Mouse (Mus musculus) intestine, embryonic 15.5 days (tissue): Measurements from ENCODE around the gene Diras1. TPM values are rescaled to one million over a fixed set of nuclear protein-coding genes. Genes with fewer than 3 reads are reported as not detected.
A peak's percentile ranks its signal among the peaks of the same experiment; 100 is the strongest.
"Not testable (repeated sequence)": the region's sequence is repeated elsewhere in the genome, so short reads cannot be mapped to it uniquely, and the experiment has no call there.

Experiments
- ATAC-seq: fragments of 200-750 bp; cut with Nextera tagmentation; 2 replicates; pipeline ENCODE4 v1.8.0; 2017; ENCODE audit warnings: moderate TSS enrichment, moderate library complexity
- H3K27ac ChIP-seq: fragments of 300-500 bp; sonication (generic); 2 replicates; pipeline ENCODE4 v1.5.1; 2015; ENCODE audit warnings: mild to moderate bottlenecking, inconsistent platforms
- H3K27me3 ChIP-seq: fragments of 300-500 bp; sonication (generic); replicated peaks from 2 replicates; pipeline ENCODE4 v1.6.1; 2015; ENCODE audit warnings: inconsistent platforms
- H3K36me3 ChIP-seq: fragments of 300-500 bp; sonication (generic); 2 replicates; pipeline ENCODE4 v1.6.1; 2015; ENCODE audit warnings: inconsistent platforms
- H3K4me1 ChIP-seq: fragments of 300-500 bp; sonication (generic); replicated peaks from 2 replicates; pipeline ENCODE4 v1.6.1; 2015; ENCODE audit warnings: inconsistent platforms
- H3K4me2 ChIP-seq: fragments of 300-500 bp; sonication (generic); replicated peaks from 2 replicates; pipeline ENCODE4 v1.6.1; 2015; ENCODE audit warnings: mild to moderate bottlenecking, inconsistent platforms
- H3K4me3 ChIP-seq: fragments of 300-500 bp; sonication (generic); replicated peaks from 2 replicates; pipeline ENCODE4 v1.5.1; 2015; ENCODE audit warnings: inconsistent platforms
- H3K9ac ChIP-seq: fragments of 300-500 bp; sonication (generic); 2 replicates; pipeline ENCODE4 v1.6.1; 2015; ENCODE audit warnings: inconsistent platforms
- H3K9me3 ChIP-seq: fragments of 300-500 bp; sonication (generic); 2 replicates; pipeline ENCODE4 v1.6.1; 2016; ENCODE audit warnings: inconsistent platforms
- WGBS: fragments of 180-500 bp; shearing (Covaris S2); methylation state at CpG from one replicate; pipeline ENCODE4 v1.1.7; 2015; 5-methylcytosine and 5-hydroxymethylcytosine counted together
- polyA plus RNA-seq: library from polyadenylated mRNA; unstranded; fragments of >200 nt; fragmentation: Nextera tagmentation; extraction: Ambion mirVana; gene quantifications from 2 replicates; pipeline ENCODE4 v1.2.1, GENCODE M21; 2015

Gene Diras1
- polyA plus RNA-seq: 0.94 and 1.2 TPM in 2 replicates

DNA sequence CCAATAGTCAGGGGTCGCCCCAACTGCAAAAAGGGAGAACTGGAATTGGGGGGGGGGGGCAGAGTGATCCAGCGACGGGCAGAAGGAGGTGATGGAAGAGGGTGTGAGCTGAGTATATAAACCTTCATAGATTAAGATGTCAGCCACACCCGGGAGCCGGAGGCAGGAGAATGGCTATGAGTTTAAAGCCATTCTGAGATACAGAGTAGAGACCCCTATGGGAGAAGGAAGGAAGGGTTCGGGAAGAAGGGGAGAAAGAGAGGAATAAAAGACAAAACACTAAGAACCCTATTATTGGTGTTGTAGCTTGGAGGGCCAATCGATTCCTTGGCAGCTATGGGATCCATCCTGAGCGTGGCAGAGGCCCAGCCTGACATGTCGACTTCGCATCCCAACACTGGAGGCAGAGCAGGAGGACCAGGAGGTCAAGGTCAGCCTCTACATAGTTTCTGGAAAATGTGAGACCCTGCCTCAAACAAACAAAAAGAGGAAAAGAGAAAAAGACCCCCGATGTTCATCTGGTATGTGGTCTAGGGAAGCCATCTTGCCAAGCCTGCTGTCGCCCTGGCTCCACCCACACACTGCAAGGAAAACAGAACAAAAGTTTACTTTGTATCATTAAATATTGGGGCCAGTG is at the start of gene Diras1:
Gene Diras1, minus strand, starts transcription at position 24 of the 637 bp plus-strand sequence.
- peak within 1 kb of the TSS; percentile 62 for H3K4me2 ChIP-seq
- H3K4me3 ChIP-seq: peak within 1 kb of the TSS; percentile 29
- H3K27ac ChIP-seq: no peak within 1 kb of the TSS
- peaks cover 4% of the 10 kb centered on the region; the same call in 1 of the 2 replicates for H3K4me1 ChIP-seq
- peaks cover 40% of the 10 kb centered on the region for H3K27me3 ChIP-seq
- WGBS: 42% methylated on average over 12 of the region's 12 CpGs
- peaks cover 3% of the 10 kb centered on the region; the same call in 1 of the 2 replicates for H3K9me3 ChIP-seq
- no peak within 1 kb of the TSS for H3K9ac ChIP-seq
- peaks cover 3% of the 10 kb centered on the region; the same call in 1 of the 2 replicates for H3K36me3 ChIP-seq
- ATAC-seq: no peak

GRCm38 (mm10) chr10:81073464-81073863 is 48.0 kb upstream of the Diras1 start:
- WGBS: 67% methylated on average over 7 of the region's 7 CpGs
- H3K36me3 ChIP-seq: peaks cover 30% of the 10 kb centered on the region
- no peak overlapping the region for H3K4me3 ChIP-seq
- no peaks in the 10 kb centered on the region for H3K9me3 ChIP-seq
- H3K27ac ChIP-seq: no peak overlapping the region
- ATAC-seq: no peak
- H3K9ac ChIP-seq: no peak overlapping the region
- H3K27me3 ChIP-seq: no peaks in the 10 kb centered on the region
- H3K4me2 ChIP-seq: no peak overlapping the region
- peaks cover 23% of the 10 kb centered on the region for H3K4me1 ChIP-seq

DNA sequence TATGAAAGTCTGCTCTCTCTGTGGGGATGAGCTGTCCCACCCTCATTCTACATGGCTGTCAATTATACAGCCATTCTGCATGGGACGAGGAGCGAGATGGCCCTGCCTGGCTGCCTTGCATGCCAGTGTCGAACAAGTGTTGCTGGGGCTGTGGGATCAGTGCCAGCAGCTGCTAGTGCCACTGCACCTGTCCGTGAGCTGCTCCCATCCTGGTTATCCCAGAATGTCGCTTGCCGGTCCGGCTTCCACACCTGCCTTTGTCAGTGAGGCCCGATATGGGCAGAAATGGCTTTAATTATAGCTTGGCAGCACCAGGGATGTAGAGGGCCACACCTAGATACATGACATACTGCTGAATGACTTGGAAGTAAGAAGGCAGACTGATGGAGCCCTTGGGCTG is 46.8 kb upstream of the Diras1 start:
- no peaks in the 10 kb centered on the region for H3K9me3 ChIP-seq
- peaks cover 19% of the 10 kb centered on the region for H3K36me3 ChIP-seq
- peaks cover 23% of the 10 kb centered on the region for H3K4me1 ChIP-seq
- H3K4me2 ChIP-seq: no peak overlapping the region
- H3K27ac ChIP-seq: no peak overlapping the region
- ATAC-seq: no peak
- WGBS: 96% methylated on average over 8 of the region's 8 CpGs
- H3K9ac ChIP-seq: no peak overlapping the region
- H3K4me3 ChIP-seq: no peak overlapping the region
- H3K27me3 ChIP-seq: no peaks in the 10 kb centered on the region

DNA sequence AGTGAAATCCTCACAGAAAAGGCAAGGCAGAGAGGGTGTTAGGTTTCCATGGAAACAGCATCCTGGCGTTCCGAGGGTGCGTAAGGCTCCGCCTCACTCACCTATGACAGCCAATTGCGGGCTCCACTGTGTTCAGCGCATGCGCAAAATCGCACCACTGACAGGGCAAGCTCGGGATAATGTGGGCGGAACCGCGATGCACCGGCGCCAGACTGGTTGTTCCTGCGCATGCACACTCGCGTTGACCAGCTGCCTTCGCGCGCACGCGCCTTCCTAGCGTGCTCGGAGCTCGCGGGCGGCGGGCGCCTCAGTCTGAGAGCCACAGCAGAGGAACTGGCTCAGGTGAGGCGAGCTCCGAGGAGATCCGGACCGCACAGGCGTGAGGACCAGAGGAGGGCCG is 44.4 kb upstream of the Diras1 start, which contains the start of gene Thop1:
Gene Thop1, plus strand, starts transcription at position 200 of the 400 bp plus-strand sequence.
- WGBS: under 1% methylated on average over 35 of the region's 35 CpGs
- peak within 1 kb of the TSS; percentile 74 for H3K4me2 ChIP-seq
- ATAC-seq: peak; percentile 98
- H3K9me3 ChIP-seq: no peaks in the 10 kb centered on the region
- peak within 1 kb of the TSS; percentile 62 for H3K4me3 ChIP-seq
- peak within 1 kb of the TSS; percentile 83 for H3K9ac ChIP-seq
- peaks cover 14% of the 10 kb centered on the region for H3K36me3 ChIP-seq
- H3K27ac ChIP-seq: no peak within 1 kb of the TSS
- H3K4me1 ChIP-seq: peaks cover 16% of the 10 kb centered on the region
- H3K27me3 ChIP-seq: no peaks in the 10 kb centered on the region

- H3K4me1 ChIP-seq: peaks cover 16% of the 10 kb centered on the region
- H3K27ac ChIP-seq: no peak overlapping the region
- H3K4me2 ChIP-seq: no peak overlapping the region
- H3K36me3 ChIP-seq: peaks cover 9% of the 10 kb centered on the region; the same call in 1 of the 2 replicates
- no peaks in the 10 kb centered on the region for H3K9me3 ChIP-seq
- H3K4me3 ChIP-seq: no peak overlapping the region
- ATAC-seq: no peak
- no peaks in the 10 kb centered on the region for H3K27me3 ChIP-seq
- no peak overlapping the region for H3K9ac ChIP-seq
- 69% methylated on average over 5 of the region's 5 CpGs for WGBS
Observed at GRCm38 (mm10) chr10:81068706-81069105, 43.2 kb upstream of the Diras1 start.

DNA sequence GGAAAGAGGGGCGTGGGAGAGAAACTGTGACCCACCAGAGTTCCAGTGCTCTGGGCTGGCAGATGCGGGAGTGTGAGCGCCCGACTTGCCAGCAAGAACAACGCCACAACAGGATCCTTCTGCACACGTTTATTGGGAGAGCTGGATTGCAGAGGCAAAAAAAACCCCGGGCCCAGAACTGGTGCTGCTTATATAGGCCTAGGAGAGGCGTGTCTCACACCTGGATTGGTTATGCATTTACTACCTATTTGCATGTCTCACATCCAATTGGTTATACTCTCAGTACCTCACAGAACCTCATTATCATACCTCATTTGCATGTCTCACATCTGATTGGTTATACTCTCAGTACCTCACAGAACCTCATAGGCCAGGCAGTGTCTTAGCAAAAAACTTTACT is 39.1 kb upstream of the Diras1 start:
- H3K27me3 ChIP-seq, H3K9me3 ChIP-seq, H3K9ac ChIP-seq, H3K36me3 ChIP-seq, H3K27ac ChIP-seq, H3K4me2 ChIP-seq, H3K4me3 ChIP-seq, H3K4me1 ChIP-seq, ATAC-seq: not testable (repeated sequence)
- WGBS: 87% methylated on average over 8 of the region's 8 CpGs

- no peaks in the 10 kb centered on the region for H3K36me3 ChIP-seq
- no peak overlapping the region for H3K9ac ChIP-seq
- H3K27me3 ChIP-seq: no peaks in the 10 kb centered on the region
- H3K4me2 ChIP-seq: no peak overlapping the region
- H3K4me1 ChIP-seq: peaks cover 14% of the 10 kb centered on the region
- no peak for ATAC-seq
- no peaks in the 10 kb centered on the region for H3K9me3 ChIP-seq
- WGBS: 58% methylated on average over 4 of the region's 4 CpGs
- H3K27ac ChIP-seq: no peak overlapping the region
- no peak overlapping the region for H3K4me3 ChIP-seq
Observed at GRCm38 (mm10) chr10:81062710-81063109, 37.2 kb upstream of the Diras1 start.

GRCm38 (mm10) chr10:81059603-81060543 is 34.4 kb upstream of the Diras1 start, which contains the start of gene Sgta:
TSS of gene Sgta (minus strand) at chr10:81060181.
- H3K4me1 ChIP-seq: peaks cover 15% of the 10 kb centered on the region
- H3K36me3 ChIP-seq: no peaks in the 10 kb centered on the region
- H3K9ac ChIP-seq: peak within 1 kb of the TSS; percentile 77
- peak; percentile 98 for ATAC-seq
- no peaks in the 10 kb centered on the region for H3K9me3 ChIP-seq
- peak within 1 kb of the TSS; percentile 76 for H3K4me3 ChIP-seq
- peak within 1 kb of the TSS; percentile 42 for H3K27ac ChIP-seq
- WGBS: under 1% methylated on average over 48 of the region's 48 CpGs
- peak within 1 kb of the TSS; percentile 82 for H3K4me2 ChIP-seq
- no peaks in the 10 kb centered on the region for H3K27me3 ChIP-seq

GRCm38 (mm10) chr10:81058896-81059295 is 33.4 kb upstream of the Diras1 start:
- peaks cover 15% of the 10 kb centered on the region for H3K4me1 ChIP-seq
- no peaks in the 10 kb centered on the region for H3K36me3 ChIP-seq
- WGBS: 85% methylated on average over 6 of the region's 6 CpGs
- H3K27ac ChIP-seq: no peak overlapping the region
- peak overlapping the region; percentile 77; the same call in 1 of the 2 replicates for H3K9ac ChIP-seq
- H3K27me3 ChIP-seq: no peaks in the 10 kb centered on the region
- H3K4me3 ChIP-seq: peak overlapping the region; percentile 76
- ATAC-seq: no peak
- peak overlapping the region; percentile 82 for H3K4me2 ChIP-seq
- H3K9me3 ChIP-seq: no peaks in the 10 kb centered on the region

DNA sequence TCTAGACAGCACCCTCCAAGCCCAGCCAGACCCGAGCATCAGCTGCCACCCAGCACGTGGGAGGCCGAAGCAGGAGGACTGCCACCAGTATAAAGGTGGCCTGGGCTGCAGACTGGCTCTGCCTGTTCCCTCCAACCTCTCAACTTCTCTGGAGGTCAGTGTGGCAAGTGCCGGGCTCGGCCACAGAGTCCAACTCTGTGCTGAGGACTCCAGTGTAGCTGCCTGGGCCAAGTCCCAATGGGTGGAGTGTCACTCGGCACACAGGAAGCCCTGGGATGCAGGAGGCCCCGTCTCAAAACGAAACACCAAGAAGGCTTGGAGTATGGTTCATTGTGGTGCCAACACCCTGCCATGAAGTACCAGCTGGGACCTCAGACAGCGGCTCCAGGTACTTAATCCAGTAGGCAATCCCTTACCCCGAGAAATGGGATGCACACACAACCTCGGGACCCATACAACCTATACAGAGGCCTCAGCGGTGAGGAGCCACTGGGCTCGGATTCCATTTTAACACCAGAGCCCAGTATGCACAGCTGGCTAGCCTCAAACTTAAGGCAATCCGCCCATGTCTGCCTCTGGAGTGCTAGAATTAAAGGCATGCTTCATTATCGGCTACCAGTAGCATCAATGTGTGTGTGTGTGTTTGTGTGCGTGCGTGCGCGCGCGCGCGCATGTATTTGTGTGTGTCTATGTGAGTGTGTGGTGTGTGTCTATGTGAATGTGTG is 32.1 kb upstream of the Diras1 start:
- Histone ChIP-seq H3K4me1 (peaks cover 15% of the 10 kb centered on the region), H3K4me2 (no peak overlapping the region), H3K27me3 (no peaks in the 10 kb centered on the region), H3K9me3 (no peaks in the 10 kb centered on the region), H3K27ac (no peak overlapping the region), H3K9ac (no peak overlapping the region), H3K4me3 (no peak overlapping the region), H3K36me3 (no peaks in the 10 kb centered on the region)
- no peak for ATAC-seq
- WGBS: 91% methylated on average over 23 of the region's 23 CpGs

- not testable (repeated sequence) for H3K9ac ChIP-seq, H3K27ac ChIP-seq, H3K4me2 ChIP-seq, H3K9me3 ChIP-seq, H3K4me3 ChIP-seq, H3K27me3 ChIP-seq, ATAC-seq
- H3K4me1 ChIP-seq: peaks cover 15% of the 10 kb centered on the region
- 83% methylated on average over 11 of the region's 11 CpGs for WGBS
- H3K36me3 ChIP-seq: peaks cover 10% of the 10 kb centered on the region
Observed at GRCm38 (mm10) chr10:81055802-81056340, 30.4 kb upstream of the Diras1 start.
